ENCODE assay signal across 15 mouse cellular contexts in genomic region chr7:37364221-37364620, GRCm38 (mm10).
A peak's percentile ranks its signal among the peaks of the same experiment; 100 is the strongest.
DNase-seq lines count a peak whose midpoint lies in the region; ATAC-seq and TF ChIP-seq lines count a peak whose summit lies in the region.
"Had no signal": no experiment of that assay in that cellular context is flagged by ENCODE, and none has a peak within 500 bp of the region (broad histone marks: within the 10 kb centered on the region; RNA-seq: fewer than 3 reads in every experiment).

No protein-coding gene starts in this region.

- no peak overlapping the region for H3K4me2 ChIP-seq in forebrain, postnatal 0 days (ENCODE audit: low read depth)
- peak overlapping the region; percentile 10; the same call in 1 of the 2 replicates for H3K4me2 ChIP-seq in forebrain, embryonic 16.5 days (ENCODE audit: low read length)
- H3K4me2 ChIP-seq in midbrain, embryonic 13.5 days (replicated peaks), result peak overlapping the region; percentile 28
- H3K4me2 ChIP-seq: heart, embryonic 15.5 days; kidney, embryonic 15.5 days had no signal

- no peaks in the 10 kb centered on the region for H3K9me3 ChIP-seq in forebrain, embryonic 10.5 days
- no peaks in the 10 kb centered on the region for H3K9me3 ChIP-seq in forebrain, postnatal 0 days (ENCODE audit: low read length)
- H3K9me3 ChIP-seq in forebrain, embryonic 16.5 days (ENCODE audit: control insufficient read depth, low read length), result no peaks in the 10 kb centered on the region
- no peaks in the 10 kb centered on the region for H3K9me3 ChIP-seq in midbrain, embryonic 13.5 days
- H3K9me3 ChIP-seq: heart, embryonic 15.5 days; kidney, embryonic 15.5 days; megakaryocyte, embryonic 14.5 days had no signal

- POLR2A ChIA-PET in Patski (lab: Charles Lee), result interaction anchor here (0.7 kb wide), 1 partner anchor 566 kb away, joined by 3 read pairs; no protein-coding TSS in a partner anchor

- TF ChIP-seq CTCF in forebrain, postnatal 0 days (IDR thresholded peaks at IDR 0.05; ENCODE audit: low read depth), result no peak
- TF ChIP-seq CTCF in Patski (IDR thresholded peaks at IDR 0.05), result no peak

- in situ Hi-C loops in Patski (cut with MboI; ENCODE audit: low pct_unique_long_range_greater_than_20kb), result loop anchor here (10.0 to 25.0 kb wide), 5 partner anchors 701 to 1777 kb away; partner anchors contain the start of genes Ankrd27 and Rgs9bp

- H3K36me3 ChIP-seq in forebrain, embryonic 10.5 days (replicated peaks), result no peaks in the 10 kb centered on the region
- no peaks in the 10 kb centered on the region for H3K36me3 ChIP-seq in forebrain, postnatal 0 days (ENCODE audit: insufficient read depth)
- no peaks in the 10 kb centered on the region for H3K36me3 ChIP-seq in forebrain, embryonic 16.5 days (ENCODE audit: control insufficient read depth, insufficient read depth)
- no peaks in the 10 kb centered on the region for H3K36me3 ChIP-seq in midbrain, embryonic 13.5 days
- H3K36me3 ChIP-seq: heart, embryonic 15.5 days; kidney, embryonic 15.5 days had no signal

- H3K4me1 ChIP-seq in forebrain, embryonic 10.5 days, result peaks cover 67% of the 10 kb centered on the region
- 0 out of 2 replicates have a peak, but pooled peaks cover 5% of the 10 kb centered on the region for H3K4me1 ChIP-seq in forebrain, postnatal 0 days (ENCODE audit: insufficient read depth)
- H3K4me1 ChIP-seq in forebrain, embryonic 16.5 days (replicated peaks; ENCODE audit: control insufficient read depth, insufficient read depth, low read length), result peaks cover 30% of the 10 kb centered on the region
- H3K4me1 ChIP-seq in midbrain, embryonic 13.5 days (replicated peaks), result peaks cover 51% of the 10 kb centered on the region
- H3K4me1 ChIP-seq: megakaryocyte, embryonic 14.5 days had no signal

- CTCF ChIA-PET in Patski (lab: Charles Lee), result interaction anchor here (0.6 kb wide), 1 partner anchor 129 kb away, joined by 3 read pairs; no protein-coding TSS in a partner anchor

- WGBS in forebrain, embryonic 10.5 days, result 9% methylated on average over 9 of the region's 9 CpGs
- 11% methylated on average over 9 of the region's 9 CpGs for WGBS in forebrain, postnatal 0 days
- WGBS in forebrain, embryonic 16.5 days, result 5% methylated on average over 9 of the region's 9 CpGs
- WGBS in midbrain, embryonic 13.5 days, result 6% methylated on average over 9 of the region's 9 CpGs

- H3K4me3 ChIP-seq in forebrain, embryonic 10.5 days, result peak overlapping the region; percentile 25; the same call in 1 of the 2 replicates
- H3K4me3 ChIP-seq in forebrain, postnatal 0 days (ENCODE audit: low read depth, low read length), result no peak overlapping the region
- H3K4me3 ChIP-seq in forebrain, embryonic 16.5 days (replicated peaks; ENCODE audit: low read length), result no peak overlapping the region
- H3K4me3 ChIP-seq in midbrain, embryonic 13.5 days (replicated peaks), result no peak overlapping the region
- H3K4me3 ChIP-seq: heart, embryonic 15.5 days; kidney, embryonic 15.5 days; left cerebral cortex, adult 2 months; megakaryocyte, embryonic 14.5 days had no signal

- H3K27ac ChIP-seq in forebrain, embryonic 10.5 days, result peak overlapping the region; percentile 90
- H3K27ac ChIP-seq in forebrain, postnatal 0 days (ENCODE audit: low read depth, low read length), result no peak overlapping the region
- no peak overlapping the region for H3K27ac ChIP-seq in forebrain, embryonic 16.5 days (ENCODE audit: low read length)
- peak overlapping the region; percentile 49; the same call in 1 of the 2 replicates for H3K27ac ChIP-seq in midbrain, embryonic 13.5 days
- H3K27ac ChIP-seq: heart, embryonic 15.5 days; left cerebral cortex, adult 2 months; liver, embryonic 14.5 days had no signal

- no peak for ATAC-seq in forebrain, postnatal 0 days
- peak; percentile 63 for ATAC-seq in Patski
- no peak for ATAC-seq in forebrain, embryonic 16.5 days
- peak; percentile 41 for ATAC-seq in midbrain, embryonic 13.5 days

- peaks cover 4% of the 10 kb centered on the region; the same call in 1 of the 2 replicates for H3K27me3 ChIP-seq in forebrain, embryonic 10.5 days (ENCODE audit: poor library complexity, severe bottlenecking)
- H3K27me3 ChIP-seq in forebrain, postnatal 0 days (ENCODE audit: insufficient read depth, low read length), result peaks cover 4% of the 10 kb centered on the region; the same call in 1 of the 2 replicates
- no peaks in the 10 kb centered on the region for H3K27me3 ChIP-seq in Patski
- H3K27me3 ChIP-seq in forebrain, embryonic 16.5 days (replicated peaks; ENCODE audit: control insufficient read depth, insufficient read depth, low read length), result no peaks in the 10 kb centered on the region
- 0 out of 2 replicates have a peak, but pooled peaks cover 4% of the 10 kb centered on the region for H3K27me3 ChIP-seq in midbrain, embryonic 13.5 days
- H3K27me3 ChIP-seq: heart, embryonic 15.5 days had no signal

- no peak overlapping the region for H3K9ac ChIP-seq in forebrain, postnatal 0 days
- H3K9ac ChIP-seq in forebrain, embryonic 16.5 days (replicated peaks; ENCODE audit: low read depth, low read length), result no peak overlapping the region
- H3K9ac ChIP-seq in midbrain, embryonic 13.5 days (replicated peaks), result 0 out of 2 replicates have a peak overlapping the region, but pooled peaks have one; percentile 1
- H3K9ac ChIP-seq: heart, embryonic 15.5 days; kidney, embryonic 15.5 days; liver, embryonic 14.5 days had no signal

- DNase-seq in forebrain, embryonic 10.5 days (ENCODE audit: extremely low spot score, low spot score), result no peak
- DNase-seq in forebrain, postnatal 0 days, result no peak
- DNase-seq in Patski (ENCODE audit: low read depth, low spot score), result peak; percentile 33
- no peak for DNase-seq in adrenal gland, postnatal 36 days
- no peak for DNase-seq in urinary bladder, adult 2 months (ENCODE audit: low spot score)
- no peak for DNase-seq in adrenal gland, adult 18-20 months (ENCODE audit: low spot score in 2 of 2)
- DNase-seq: gastrocnemius, postnatal 10 days; thymus, postnatal 14 days had no signal

Comparison
In these comparisons a context has a peak if more than half of its experiments do, and no peak if none do; other contexts are left out.
1. H3K27ac ChIP-seq: peak in forebrain, embryonic 10.5 days (single experiment) and midbrain, embryonic 13.5 days (single experiment); none in forebrain, postnatal 0 days (single experiment) and forebrain, embryonic 16.5 days (single experiment).
2. ATAC-seq: peak in Patski (single experiment) and midbrain, embryonic 13.5 days (single experiment); none in forebrain, postnatal 0 days (single experiment) and forebrain, embryonic 16.5 days (single experiment).